Mouse (Mus musculus) embryonic fibroblast, embryonic 13.5 days (primary cell): ENCODE data around the gene Mmp23. TPM values are rescaled to one million over a fixed set of nuclear protein-coding genes. Genes with fewer than 3 reads are reported as not detected.

Experiments
- H3K27ac ChIP-seq: 2 replicates; pipeline ENCODE4 v1.5.1; 2012; ENCODE audit warnings: low read length, control low read depth, inconsistent platforms; ENCODE audit not compliant: insufficient read depth
- H3K4me1 ChIP-seq: 2 replicates; pipeline ENCODE4 v1.6.1; 2011; ENCODE audit warnings: low read length; ENCODE audit not compliant: control insufficient read depth, insufficient read depth
- H3K4me3 ChIP-seq: 2 replicates; pipeline ENCODE4 v1.5.1; 2011; ENCODE audit warnings: mild to moderate bottlenecking, control low read depth, low read length; ENCODE audit not compliant: insufficient read depth
- CTCF ChIP-seq: IDR thresholded peaks from 2 replicates; pipeline ENCODE4 v1.5.1; 2011; ENCODE audit warnings: mild to moderate bottlenecking, control low read depth, low read length, moderate library complexity, borderline replicate concordance; ENCODE audit not compliant: insufficient read depth
- POLR2A ChIP-seq: IDR thresholded peaks from 2 replicates; pipeline ENCODE4 v1.6.1; 2011; ENCODE audit warnings: low read depth, mild to moderate bottlenecking, control low read depth, low read length, moderate library complexity
- polyA plus RNA-seq: library from polyadenylated mRNA; stranded (reverse); fragments of >200 nt; gene quantifications from 2 replicates; pipeline ENCODE4 v1.2.4, GENCODE M21; 2011; ENCODE audit warnings: low read depth; ENCODE audit not compliant: missing spikeins, insufficient read length

Mmp23 gene
- polyA plus RNA-seq, 1 experiment: 93.1 TPM

DNA sequence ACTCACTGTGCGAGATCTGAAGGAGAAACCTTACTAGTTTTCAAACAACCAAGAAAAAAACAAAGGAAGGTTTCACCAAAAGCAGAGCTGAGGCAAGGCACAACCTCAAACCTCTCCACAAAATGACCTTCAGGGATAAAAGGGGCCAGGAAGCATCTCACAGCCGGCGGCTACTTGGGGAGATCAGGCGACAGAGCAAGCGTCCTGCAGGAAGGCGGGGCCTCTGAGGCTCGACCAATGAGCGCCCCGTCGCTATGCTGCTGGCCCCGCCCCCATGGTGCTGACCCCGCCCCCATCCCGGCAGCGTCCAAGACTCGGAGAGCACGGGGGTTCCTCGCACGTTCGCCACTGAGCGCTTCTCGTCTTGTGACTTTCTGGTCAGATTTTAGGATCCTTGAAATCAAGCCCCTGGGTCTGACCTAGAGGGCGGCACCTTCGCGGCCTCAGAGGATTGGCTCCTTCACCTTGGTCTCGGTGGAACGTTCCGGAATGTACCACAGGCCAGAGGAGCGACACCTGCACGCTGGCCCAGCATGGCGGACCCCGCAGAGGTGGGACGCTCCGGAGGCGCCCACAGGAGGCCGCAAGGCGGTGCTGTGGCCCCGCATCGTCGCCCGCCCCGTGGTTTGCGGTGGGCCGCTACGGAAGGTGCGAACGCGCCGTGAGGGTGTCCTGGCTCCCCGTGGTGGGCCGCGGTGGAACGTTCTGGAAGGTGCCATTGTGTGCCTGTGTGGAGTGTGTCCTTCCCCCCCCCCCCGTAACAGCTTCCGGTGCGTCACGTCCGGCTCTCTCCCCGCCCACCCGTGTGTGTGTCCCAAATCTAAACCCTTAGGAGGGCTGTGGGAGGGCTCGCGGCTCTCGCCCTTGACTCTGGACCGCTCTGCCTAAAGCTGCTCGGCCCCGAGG lies 51.8 kb downstream of the Mmp23 start, which contains the start of gene Slc35e2:
Slc35e2 (plus strand) TSS at position 326 of the 906 bp plus-strand sequence.
- Histone ChIP-seq H3K4me3 (peak within 1 kb of the TSS; percentile 79), H3K27ac (peak within 1 kb of the TSS; percentile 88), H3K4me1 (no peaks in the 10 kb centered on the region; the same call in none of the 2 replicates)
- TF ChIP-seq CTCF (no peak), POLR2A (peak; percentile 88)

Other genes with a start within 250 kb of the Mmp23 start
- gene Cfap74, start 244.2 kb downstream of the Mmp23 start, polyA plus RNA-seq: 1.5 and 2.0 TPM in 2 replicates
- gene Tmem52, start 184.3 kb downstream of the Mmp23 start, polyA plus RNA-seq: not detected in 2 replicates
- 532 and 536 TPM in 2 replicates for gene Gnb1, start 162.0 kb downstream of the Mmp23 start, polyA plus RNA-seq
- 116 and 130 TPM in 2 replicates for gene Nadk, start 91.0 kb downstream of the Mmp23 start, polyA plus RNA-seq
- gene Slc35e2, start 52.0 kb downstream of the Mmp23 start, polyA plus RNA-seq: 11.7 and 13.5 TPM in 2 replicates
- gene Cdk11b, start 28.5 kb downstream of the Mmp23 start, polyA plus RNA-seq: 75.2 and 77.0 TPM in 2 replicates
- gene Gm10563, start 8.0 kb downstream of the Mmp23 start, polyA plus RNA-seq: not detected in 2 replicates
- gene Mib2, start 15.8 kb upstream of the Mmp23 start, polyA plus RNA-seq: 17.2 and 21.1 TPM in 2 replicates
- gene Fndc10, start 41.0 kb upstream of the Mmp23 start, polyA plus RNA-seq: 11.1 and 16.1 TPM in 2 replicates
- gene Ssu72, start 51.4 kb upstream of the Mmp23 start, polyA plus RNA-seq: 101 and 104 TPM in 2 replicates
- 1.0 and 1.2 TPM in 2 replicates for gene Tmem240, start 81.4 kb upstream of the Mmp23 start, polyA plus RNA-seq
- 48.8 and 55.2 TPM in 2 replicates for gene Atad3a, start 107.7 kb upstream of the Mmp23 start, polyA plus RNA-seq
- 0.67 and 0.77 TPM in 2 replicates for gene Vwa1, start 121.3 kb upstream of the Mmp23 start, polyA plus RNA-seq
- gene Tmem88b, start 132.5 kb upstream of the Mmp23 start, polyA plus RNA-seq: 0.25 and 0.52 TPM in 2 replicates
- not detected in 2 replicates for gene Ankrd65, start 137.1 kb upstream of the Mmp23 start, polyA plus RNA-seq
- gene Mrpl20, start 149.5 kb upstream of the Mmp23 start, polyA plus RNA-seq: 115 and 129 TPM in 2 replicates
- gene Ccnl2, start 159.1 kb upstream of the Mmp23 start, polyA plus RNA-seq: 74.3 and 91.9 TPM in 2 replicates
- gene Aurkaip1, start 177.9 kb upstream of the Mmp23 start, polyA plus RNA-seq: 73.1 and 74.4 TPM in 2 replicates
- 441 and 484 TPM in 2 replicates for gene Mxra8, start 186.3 kb upstream of the Mmp23 start, polyA plus RNA-seq
- 38.5 and 41.4 TPM in 2 replicates for gene Dvl1, start 194.0 kb upstream of the Mmp23 start, polyA plus RNA-seq
- gene Tas1r3, start 210.0 kb upstream of the Mmp23 start, polyA plus RNA-seq: 0.14 TPM in 1 of 2 replicates, not detected in the other
- gene Cptp, start 216.1 kb upstream of the Mmp23 start, polyA plus RNA-seq: 17.4 and 21.5 TPM in 2 replicates
- 33.2 and 40.0 TPM in 2 replicates for gene Ints11, start 216.2 kb upstream of the Mmp23 start, polyA plus RNA-seq
- gene Pusl1, start 238.4 kb upstream of the Mmp23 start, polyA plus RNA-seq: 23.2 and 27.1 TPM in 2 replicates
- 18.1 and 25.7 TPM in 2 replicates for gene Acap3, start 238.4 kb upstream of the Mmp23 start, polyA plus RNA-seq